In genomic region chr8:123902653-123903052, GRCm38 (mm10) we compare ENCODE assay signal across 29 mouse cellular contexts. TPM values are rescaled to one million over a fixed set of nuclear protein-coding genes. Genes with fewer than 3 reads are reported as not detected.
A peak's percentile ranks its signal among the peaks of the same experiment; 100 is the strongest.
DNase-seq lines count a peak whose midpoint lies in the region; ATAC-seq and TF ChIP-seq lines count a peak whose summit lies in the region.
"Had no signal": no experiment of that assay in that cellular context is flagged by ENCODE, and none has a peak within 500 bp of the region (broad histone marks: within the 10 kb centered on the region; RNA-seq: fewer than 3 reads in every experiment).

No protein-coding gene starts in this region.

- no peaks in the 10 kb centered on the region for H3K4me1 ChIP-seq in liver, adult 2 months (ENCODE audit: control insufficient read depth, insufficient read depth, low read length)
- no peaks in the 10 kb centered on the region for H3K4me1 ChIP-seq in liver, embryonic 11.5 days (replicated peaks; ENCODE audit: control insufficient read depth, insufficient read depth, low read length)
- H3K4me1 ChIP-seq: embryonic facial prominence, embryonic 13.5 days; forebrain, embryonic 10.5 days; liver, embryonic 15.5 days; midbrain, embryonic 15.5 days had no signal

- peaks cover 9% of the 10 kb centered on the region; the same call in 1 of the 2 replicates for H3K36me3 ChIP-seq in liver, adult 2 months (ENCODE audit: control insufficient read depth, insufficient read depth, low read length)
- H3K36me3 ChIP-seq in liver, embryonic 11.5 days (ENCODE audit: control insufficient read depth, insufficient read depth, low read length), result peaks cover 41% of the 10 kb centered on the region

- no peaks in the 10 kb centered on the region for H3K27me3 ChIP-seq in liver, adult 2 months (ENCODE audit: control insufficient read depth, insufficient read depth, low read length)
- no peaks in the 10 kb centered on the region for H3K27me3 ChIP-seq in liver, embryonic 11.5 days (replicated peaks; ENCODE audit: control insufficient read depth, insufficient read depth, low read length)
- H3K27me3 ChIP-seq: CH12.LX; embryonic facial prominence, embryonic 13.5 days; liver, embryonic 15.5 days; midbrain, embryonic 15.5 days; Patski had no signal

- ATAC-seq in liver, embryonic 11.5 days (replicated peaks; ENCODE audit: low FRiP score), result no peak
- ATAC-seq: forebrain, embryonic 16.5 days; hindbrain, embryonic 16.5 days; midbrain, embryonic 15.5 days; Patski had no signal

- intact Hi-C loops in left cerebral cortex, postnatal 10 days (cut with DNase I), result no loop called here

- no peaks in the 10 kb centered on the region for H3K9me3 ChIP-seq in liver, embryonic 11.5 days (ENCODE audit: control insufficient read depth, low read length)
- H3K9me3 ChIP-seq: embryonic facial prominence, embryonic 13.5 days; forebrain, embryonic 10.5 days; liver, embryonic 15.5 days; midbrain, embryonic 15.5 days had no signal

- no peak overlapping the region for H3K4me2 ChIP-seq in liver, embryonic 11.5 days
- H3K4me2 ChIP-seq: embryonic facial prominence, embryonic 13.5 days; liver, embryonic 15.5 days; midbrain, embryonic 15.5 days had no signal

- peak; percentile 24 for DNase-seq in liver, adult 2 months (ENCODE audit: extremely low read depth, low read depth, low spot score)
- DNase-seq in liver, embryonic 11.5 days (ENCODE audit: low spot score), result no peak
- DNase-seq in 416B (ENCODE audit: low read depth) (peak; percentile 28), adipocyte (ENCODE audit: low spot score) (peak; percentile 48)
- peak; percentile 35 for DNase-seq in adrenal gland, postnatal 25 days
- DNase-seq in embryo, embryonic 10 days (ENCODE audit: low spot score), result no peak
- no peak for DNase-seq in heart, postnatal 4 days
- no peak for DNase-seq in left cerebral cortex, postnatal 10 days (ENCODE audit: extremely low spot score in 1 of 2, low spot score in 2 of 2)
- DNase-seq: cerebellum, adult 8-10 months; cerebellum, postnatal 36 days; gastrocnemius, postnatal 10 days; heart, postnatal 14 days; kidney, adult 8-10 months; kidney, postnatal 4 days; left cerebral cortex, postnatal 4 days; lung, postnatal 4 days; right cerebral cortex, postnatal 4 days; thymus, postnatal 4 days had no signal

- no peak for TF ChIP-seq CTCF in liver, adult 2 months (IDR thresholded peaks at IDR 0.05; ENCODE audit: low read depth, low read length)

- no peak overlapping the region for H3K27ac ChIP-seq in liver, adult 2 months (replicated peaks; ENCODE audit: insufficient read depth, low read depth, low read length)
- no peak overlapping the region for H3K27ac ChIP-seq in liver, embryonic 11.5 days (ENCODE audit: low read depth, low read length)
- H3K27ac ChIP-seq: embryonic facial prominence, embryonic 13.5 days; forebrain, embryonic 10.5 days; kidney, postnatal 0 days; liver, embryonic 15.5 days; midbrain, embryonic 15.5 days had no signal

- no peak overlapping the region for H3K9ac ChIP-seq in liver, adult 2 months (ENCODE audit: low read depth, low read length)
- no peak overlapping the region for H3K9ac ChIP-seq in liver, embryonic 11.5 days (ENCODE audit: low read depth, low read length)
- H3K9ac ChIP-seq: embryonic facial prominence, embryonic 13.5 days; liver, embryonic 15.5 days; midbrain, embryonic 15.5 days had no signal

- WGBS in liver, adult 2 months, result 53% methylated on average over 7 of the region's 7 CpGs
- WGBS in liver, embryonic 11.5 days, result 89% methylated on average over 7 of the region's 7 CpGs

- no peak for TF ChIP-seq POLR2A in liver, adult 2 months (IDR thresholded peaks at IDR 0.05; ENCODE audit: extremely low read depth, insufficient read depth, low read length)

- no peak overlapping the region for H3K4me3 ChIP-seq in liver, adult 2 months (ENCODE audit: insufficient read depth, low read depth, low read length)
- no peak overlapping the region for H3K4me3 ChIP-seq in liver, embryonic 11.5 days (ENCODE audit: low read depth, low read length)
- H3K4me3 ChIP-seq: embryonic facial prominence, embryonic 13.5 days; forebrain, embryonic 10.5 days; liver, embryonic 15.5 days; midbrain, embryonic 15.5 days had no signal

- H3K79me2 ChIP-seq in liver, adult 2 months (ENCODE audit: control insufficient read depth, insufficient read depth, low read length), result no peaks in the 10 kb centered on the region

RNA-seq across cellular contexts. Expression of gene Acta1, which starts 8.1 kb away (rescaled TPM):
- 16.6 TPM in 1 of 2 replicates, not detected in the other for total RNA-seq in liver, adult 2 months (2014; rRNA removed)
- 0.11 and 0.24 TPM in 2 replicates for polyA plus RNA-seq in liver, adult 2 months (2012; rRNA removed)
- 2.5 and 6.7 TPM in 2 replicates for polyA plus RNA-seq in liver, embryonic 11.5 days (2014; fragmentation: Nextera tagmentation; extraction: Ambion mirVana)
- 1.5 TPM in 1 of 2 replicates, not detected in the other for total RNA-seq in adrenal gland, postnatal 25 days (2021)
- total RNA-seq in heart, postnatal 4 days (2021), result 100 to 1,000 TPM; 369 to 594 TPM
- total RNA-seq in left cerebral cortex, postnatal 10 days (2021), result 1 to 10 TPM; 7.1 to 8.7 TPM
- total RNA-seq: CH12.LX; megakaryocyte-erythroid progenitor cell, adult 5-6 weeks; neutrophil, adult 5-6 weeks had no signal

RNA-seq across cellular contexts. Expression of gene Ccsap, which starts 42.6 kb away (rescaled TPM):
- 0.09 and 0.34 TPM in 2 replicates for total RNA-seq in liver, adult 2 months (2014; rRNA removed)
- 0.07 and 0.12 TPM in 2 replicates for polyA plus RNA-seq in liver, adult 2 months (2012; rRNA removed)
- 4.6 and 5.2 TPM in 2 replicates for polyA plus RNA-seq in liver, embryonic 11.5 days (2014; fragmentation: Nextera tagmentation; extraction: Ambion mirVana)
- total RNA-seq in adrenal gland, postnatal 25 days (2021), result 2.7 and 4.4 TPM in 2 replicates
- 1 to 10 TPM; 4.6 to 5.4 TPM for total RNA-seq in heart, postnatal 4 days (2021)
- total RNA-seq in left cerebral cortex, postnatal 10 days (2021), result 10 to 100 TPM; 54.9 to 57.0 TPM

RNA-seq across cellular contexts. Expression of gene Nup133, which starts 46.4 kb away (rescaled TPM):
- total RNA-seq in liver, adult 2 months (2014; rRNA removed), result 5.4 and 7.1 TPM in 2 replicates
- polyA plus RNA-seq in liver, adult 2 months (2012; rRNA removed), result 3.1 and 3.2 TPM in 2 replicates
- 47.4 and 49.3 TPM in 2 replicates for polyA plus RNA-seq in liver, embryonic 11.5 days (2014; fragmentation: Nextera tagmentation; extraction: Ambion mirVana)
- total RNA-seq in adrenal gland, postnatal 25 days (2021), result 18.8 and 22.0 TPM in 2 replicates
- 10 to 100 TPM; 20.1 to 21.5 TPM for total RNA-seq in heart, postnatal 4 days (2021)
- 10 to 100 TPM; 24.8 to 25.4 TPM for total RNA-seq in left cerebral cortex, postnatal 10 days (2021)

Comparison
In these comparisons a context has a peak if more than half of its experiments do, and no peak if none do; other contexts are left out.
1. DNase-seq: peak in liver, adult 2 months (single experiment), 416B (single experiment), adipocyte (single experiment) and adrenal gland, postnatal 25 days (single experiment); none in liver, embryonic 11.5 days (single experiment), embryo, embryonic 10 days (single experiment), heart, postnatal 4 days (single experiment) and left cerebral cortex, postnatal 10 days (0 of 2).
2. RNA of gene Acta1, which starts 8.1 kb away (total RNA-seq): 369 to 594 TPM in heart, postnatal 4 days; 16.6 TPM in liver, adult 2 months, 7.1 to 8.7 TPM in left cerebral cortex, postnatal 10 days and 1.5 TPM in adrenal gland, postnatal 25 days; every median in the first group is over 10 times any median in the second.
3. RNA of gene Ccsap, which starts 42.6 kb away (total RNA-seq): 54.9 to 57.0 TPM in left cerebral cortex, postnatal 10 days; 4.6 to 5.4 TPM in heart, postnatal 4 days, 2.7 to 4.4 TPM in adrenal gland, postnatal 25 days and 0.09 to 0.34 TPM in liver, adult 2 months; every median in the first group is over 4 times any median in the second.